Mouse (Mus musculus) stomach, postnatal 0 days (tissue): Measurements from ENCODE around the gene Fyb.

Experiments used
- CTCF ChIP-seq: IDR thresholded peaks from 2 replicates; pipeline ENCODE4 v1.5.1; 2016; ENCODE audit warnings: antibody characterized with exemption, low read depth, mild to moderate bottlenecking, moderate library complexity
- EP300 ChIP-seq: optimal IDR thresholded peaks from 2 replicates; pipeline ENCODE3; 2016; ENCODE audit warnings: antibody characterized with exemption

- TF ChIP-seq CTCF (no peak), EP300 (no peak)
Measured at GRCm38 (mm10) chr15:6539639-6540338, 17.1 kb downstream of the Fyb start.
